Mouse (Mus musculus): Measurements from ENCODE around the gene Sh3rf3. TPM values are rescaled to one million over a fixed set of nuclear protein-coding genes. Genes with fewer than 3 reads are reported as not detected.

Sh3rf3 gene
- polyA plus RNA-seq, 1 experiment = 1.2 TPM

GRCm38 (mm10) chr10:58810181-58810580 lies 3.0 kb upstream of the Sh3rf3 start:
- Histone ChIP-seq H3K27ac (ENCODE audit: control insufficient read depth, insufficient read depth, low read depth, low read length) (no peak overlapping the region), H3K4me3 (ENCODE audit: control insufficient read depth, low read depth, low read length) (no peak overlapping the region), H3K36me3 (ENCODE audit: control insufficient read depth, insufficient read depth, low read length) (no peaks in the 10 kb centered on the region), H3K27me3 (ENCODE audit: control insufficient read depth, insufficient read depth, low read length) (no peaks in the 10 kb centered on the region; the same call in 1 of the 2 replicates), H3K4me1 (ENCODE audit: control insufficient read depth, insufficient read depth, low read length) (peaks cover 12% of the 10 kb centered on the region)
- TF ChIP-seq CTCF (IDR thresholded peaks at IDR 0.05; ENCODE audit: control insufficient read depth, insufficient read depth, insufficient replicate concordance, low read depth, low read length) (no peak), POLR2A (IDR thresholded peaks at IDR 0.05; ENCODE audit: control insufficient read depth, low read depth, low read length) (no peak)

GRCm38 (mm10) chr10:58812210-58813080 lies 714 bp upstream of the Sh3rf3 start:
- Histone ChIP-seq H3K27me3 (ENCODE audit: control insufficient read depth, insufficient read depth, low read length) (no peaks in the 10 kb centered on the region; the same call in 1 of the 2 replicates), H3K27ac (ENCODE audit: control insufficient read depth, insufficient read depth, low read depth, low read length) (no peak overlapping the region), H3K36me3 (ENCODE audit: control insufficient read depth, insufficient read depth, low read length) (no peaks in the 10 kb centered on the region), H3K4me1 (ENCODE audit: control insufficient read depth, insufficient read depth, low read length) (peaks cover 12% of the 10 kb centered on the region), H3K4me3 (ENCODE audit: control insufficient read depth, low read depth, low read length) (peak overlapping the region; percentile 65)
- no peak for TF ChIP-seq POLR2A (IDR thresholded peaks at IDR 0.05; ENCODE audit: control insufficient read depth, low read depth, low read length)
- TF ChIP-seq CTCF (IDR thresholded peaks at IDR 0.05; ENCODE audit: control insufficient read depth, insufficient read depth, insufficient replicate concordance, low read depth, low read length) = peak; percentile 58; the same call in 1 of the 2 replicates

GRCm38 (mm10) chr10:58813801-58814191 lies 637 bp downstream of the Sh3rf3 start:
- TF ChIP-seq POLR2A (IDR thresholded peaks at IDR 0.05; ENCODE audit: control insufficient read depth, low read depth, low read length) (no peak), CTCF (IDR thresholded peaks at IDR 0.05; ENCODE audit: control insufficient read depth, insufficient read depth, insufficient replicate concordance, low read depth, low read length) (no peak)
- H3K4me1 ChIP-seq (ENCODE audit: control insufficient read depth, insufficient read depth, low read length) = peaks cover 12% of the 10 kb centered on the region
- peak overlapping the region; percentile 65 for H3K4me3 ChIP-seq (ENCODE audit: control insufficient read depth, low read depth, low read length)
- H3K27ac ChIP-seq (ENCODE audit: control insufficient read depth, insufficient read depth, low read depth, low read length) = no peak overlapping the region
- H3K27me3 ChIP-seq (ENCODE audit: control insufficient read depth, insufficient read depth, low read length) = no peaks in the 10 kb centered on the region; the same call in 1 of the 2 replicates
- no peaks in the 10 kb centered on the region for H3K36me3 ChIP-seq (ENCODE audit: control insufficient read depth, insufficient read depth, low read length)

GRCm38 (mm10) chr10:58814486-58814885 lies 1.3 kb downstream of the Sh3rf3 start:
- Histone ChIP-seq H3K27me3 (ENCODE audit: control insufficient read depth, insufficient read depth, low read length) (no peaks in the 10 kb centered on the region; the same call in 1 of the 2 replicates), H3K36me3 (ENCODE audit: control insufficient read depth, insufficient read depth, low read length) (no peaks in the 10 kb centered on the region), H3K4me3 (ENCODE audit: control insufficient read depth, low read depth, low read length) (no peak overlapping the region), H3K27ac (ENCODE audit: control insufficient read depth, insufficient read depth, low read depth, low read length) (no peak overlapping the region), H3K4me1 (ENCODE audit: control insufficient read depth, insufficient read depth, low read length) (peaks cover 12% of the 10 kb centered on the region)
- TF ChIP-seq POLR2A (IDR thresholded peaks at IDR 0.05; ENCODE audit: control insufficient read depth, low read depth, low read length) (no peak), CTCF (IDR thresholded peaks at IDR 0.05; ENCODE audit: control insufficient read depth, insufficient read depth, insufficient replicate concordance, low read depth, low read length) (no peak)

- Histone ChIP-seq H3K36me3 (ENCODE audit: control insufficient read depth, insufficient read depth, low read length) (no peaks in the 10 kb centered on the region), H3K4me3 (ENCODE audit: control insufficient read depth, low read depth, low read length) (no peak overlapping the region), H3K27me3 (ENCODE audit: control insufficient read depth, insufficient read depth, low read length) (no peaks in the 10 kb centered on the region), H3K27ac (ENCODE audit: control insufficient read depth, insufficient read depth, low read depth, low read length) (no peak overlapping the region), H3K4me1 (ENCODE audit: control insufficient read depth, insufficient read depth, low read length) (no peaks in the 10 kb centered on the region)
- no peak for TF ChIP-seq CTCF (IDR thresholded peaks at IDR 0.05; ENCODE audit: control insufficient read depth, insufficient read depth, insufficient replicate concordance, low read depth, low read length)
- no peak for TF ChIP-seq POLR2A (IDR thresholded peaks at IDR 0.05; ENCODE audit: control insufficient read depth, low read depth, low read length)
These were observed 10.9 kb downstream of the Sh3rf3 start for GRCm38 (mm10) chr10:58824016-58824568.

GRCm38 (mm10) chr10:58829251-58830111 lies 16.3 kb downstream of the Sh3rf3 start:
- no peak for TF ChIP-seq CTCF (IDR thresholded peaks at IDR 0.05; ENCODE audit: control insufficient read depth, insufficient read depth, insufficient replicate concordance, low read depth, low read length)
- no peak for TF ChIP-seq POLR2A (IDR thresholded peaks at IDR 0.05; ENCODE audit: control insufficient read depth, low read depth, low read length)
- no peak overlapping the region for H3K27ac ChIP-seq (ENCODE audit: control insufficient read depth, insufficient read depth, low read depth, low read length)
- H3K4me1 ChIP-seq (ENCODE audit: control insufficient read depth, insufficient read depth, low read length) = no peaks in the 10 kb centered on the region
- H3K27me3 ChIP-seq (ENCODE audit: control insufficient read depth, insufficient read depth, low read length) = no peaks in the 10 kb centered on the region
- H3K36me3 ChIP-seq (ENCODE audit: control insufficient read depth, insufficient read depth, low read length) = no peaks in the 10 kb centered on the region
- H3K4me3 ChIP-seq (ENCODE audit: control insufficient read depth, low read depth, low read length) = no peak overlapping the region
